Mouse (Mus musculus): ENCODE data around the gene Fkbp11. TPM values are rescaled to one million over a fixed set of nuclear protein-coding genes. Genes with fewer than 3 reads are reported as not detected.
A peak's percentile ranks its signal among the peaks of the same experiment; 100 is the strongest.
"Not testable (repeated sequence)": the region's sequence is repeated elsewhere in the genome, so short reads cannot be mapped to it uniquely, and the experiment has no call there.

Fkbp11 gene
- polyA plus RNA-seq, 1 experiment: not detected

- H3K4me3 ChIP-seq (ENCODE audit: insufficient read depth, low read depth, low read length): no peak overlapping the region
- no peak overlapping the region for H3K27ac ChIP-seq (ENCODE audit: insufficient read depth, low read depth, low read length)
- TF ChIP-seq CTCF (IDR thresholded peaks at IDR 0.05; ENCODE audit: insufficient read depth, low read depth, low read length) (no peak), POLR2A (IDR thresholded peaks at IDR 0.05; ENCODE audit: insufficient read depth, low read depth, low read length) (no peak)
- peaks cover 7% of the 10 kb centered on the region for H3K4me1 ChIP-seq (ENCODE audit: control insufficient read depth, insufficient read depth, low read length)
- WGBS: 64% methylated on average over 5 of the region's 5 CpGs
Measured at GRCm38 (mm10) chr15:98768259-98768658, 40.3 kb upstream of the Fkbp11 start.

- 62% methylated on average over 4 of the region's 4 CpGs for WGBS
- H3K4me1 ChIP-seq (ENCODE audit: control insufficient read depth, insufficient read depth, low read length): peaks cover 6% of the 10 kb centered on the region
- TF ChIP-seq POLR2A (IDR thresholded peaks at IDR 0.05; ENCODE audit: insufficient read depth, low read depth, low read length) (no peak), CTCF (IDR thresholded peaks at IDR 0.05; ENCODE audit: insufficient read depth, low read depth, low read length) (no peak)
- H3K4me3 ChIP-seq (ENCODE audit: insufficient read depth, low read depth, low read length): no peak overlapping the region
- no peak overlapping the region for H3K27ac ChIP-seq (ENCODE audit: insufficient read depth, low read depth, low read length)
Measured at GRCm38 (mm10) chr15:98765929-98766328, 37.9 kb upstream of the Fkbp11 start.

- under 1% methylated on average over 66 of the region's 76 CpGs for WGBS
- TF ChIP-seq POLR2A (IDR thresholded peaks at IDR 0.05; ENCODE audit: insufficient read depth, low read depth, low read length) (peak; percentile 94), CTCF (IDR thresholded peaks at IDR 0.05; ENCODE audit: insufficient read depth, low read depth, low read length) (no peak)
- Histone ChIP-seq H3K27ac (ENCODE audit: insufficient read depth, low read depth, low read length) (peak within 1 kb of the TSS; percentile 95), H3K4me1 (ENCODE audit: control insufficient read depth, insufficient read depth, low read length) (peaks cover 17% of the 10 kb centered on the region), H3K4me3 (ENCODE audit: insufficient read depth, low read depth, low read length) (peak within 1 kb of the TSS; percentile 95)
Measured at GRCm38 (mm10) chr15:98762670-98763529, 34.9 kb upstream of the Fkbp11 start, which contains the start of gene Arf3. Gene Arf3, minus strand, starts transcription at chr15:98763214.

- TF ChIP-seq CTCF (IDR thresholded peaks at IDR 0.05; ENCODE audit: insufficient read depth, low read depth, low read length) (no peak), POLR2A (IDR thresholded peaks at IDR 0.05; ENCODE audit: insufficient read depth, low read depth, low read length) (no peak)
- peak overlapping the region; percentile 95 for H3K4me3 ChIP-seq (ENCODE audit: insufficient read depth, low read depth, low read length)
- peak overlapping the region; percentile 76; the same call in 1 of the 2 replicates for H3K27ac ChIP-seq (ENCODE audit: insufficient read depth, low read depth, low read length)
- 0% methylated on average over 24 of the region's 24 CpGs for WGBS
- H3K4me1 ChIP-seq (ENCODE audit: control insufficient read depth, insufficient read depth, low read length): peaks cover 17% of the 10 kb centered on the region
Measured at GRCm38 (mm10) chr15:98762201-98762621, 34.2 kb upstream of the Fkbp11 start.

- TF ChIP-seq CTCF (IDR thresholded peaks at IDR 0.05; ENCODE audit: insufficient read depth, low read depth, low read length) (no peak), POLR2A (IDR thresholded peaks at IDR 0.05; ENCODE audit: insufficient read depth, low read depth, low read length) (no peak)
- H3K4me3 ChIP-seq (ENCODE audit: insufficient read depth, low read depth, low read length): no peak overlapping the region
- WGBS: 68% methylated on average over 2 of the region's 2 CpGs
- H3K27ac ChIP-seq (ENCODE audit: insufficient read depth, low read depth, low read length): no peak overlapping the region
- peaks cover 26% of the 10 kb centered on the region for H3K4me1 ChIP-seq (ENCODE audit: control insufficient read depth, insufficient read depth, low read length)
Measured at GRCm38 (mm10) chr15:98754125-98754524, 26.1 kb upstream of the Fkbp11 start.

- WGBS: 37% methylated on average over 8 of the region's 8 CpGs
- TF ChIP-seq POLR2A (IDR thresholded peaks at IDR 0.05; ENCODE audit: insufficient read depth, low read depth, low read length): no peak
- Histone ChIP-seq H3K4me1 (ENCODE audit: control insufficient read depth, insufficient read depth, low read length) (peaks cover 22% of the 10 kb centered on the region), H3K27ac (ENCODE audit: insufficient read depth, low read depth, low read length) (no peak overlapping the region), H3K4me3 (ENCODE audit: insufficient read depth, low read depth, low read length) (no peak overlapping the region)
Measured at GRCm38 (mm10) chr15:98753021-98753423, 25.0 kb upstream of the Fkbp11 start.

- H3K4me3 ChIP-seq (ENCODE audit: insufficient read depth, low read depth, low read length): no peak overlapping the region
- no peak for TF ChIP-seq CTCF (IDR thresholded peaks at IDR 0.05; ENCODE audit: insufficient read depth, low read depth, low read length)
- TF ChIP-seq POLR2A (IDR thresholded peaks at IDR 0.05; ENCODE audit: insufficient read depth, low read depth, low read length): no peak
- 94% methylated on average over 2 of the region's 2 CpGs for WGBS
Measured at GRCm38 (mm10) chr15:98749093-98749492, 21.1 kb upstream of the Fkbp11 start.

GRCm38 (mm10) chr15:98747296-98747695 is 19.3 kb upstream of the Fkbp11 start:
- no peak for TF ChIP-seq CTCF (IDR thresholded peaks at IDR 0.05; ENCODE audit: insufficient read depth, low read depth, low read length)
- TF ChIP-seq POLR2A (IDR thresholded peaks at IDR 0.05; ENCODE audit: insufficient read depth, low read depth, low read length): no peak
- no peak overlapping the region for H3K4me3 ChIP-seq (ENCODE audit: insufficient read depth, low read depth, low read length)
- no peak overlapping the region for H3K27ac ChIP-seq (ENCODE audit: insufficient read depth, low read depth, low read length)
- H3K4me1 ChIP-seq (ENCODE audit: control insufficient read depth, insufficient read depth, low read length): peaks cover 28% of the 10 kb centered on the region
- 76% methylated on average over 6 of the region's 6 CpGs for WGBS

More at GRCm38 (mm10) chr15:98749093-98749492, 21.1 kb upstream of the Fkbp11 start:
- Histone ChIP-seq H3K4me1 (ENCODE audit: control insufficient read depth, insufficient read depth, low read length) (peaks cover 20% of the 10 kb centered on the region), H3K27ac (ENCODE audit: insufficient read depth, low read depth, low read length) (no peak overlapping the region)

- WGBS: 49% methylated on average over 10 of the region's 10 CpGs
- no peak for TF ChIP-seq POLR2A (IDR thresholded peaks at IDR 0.05; ENCODE audit: insufficient read depth, low read depth, low read length)
- TF ChIP-seq CTCF (IDR thresholded peaks at IDR 0.05; ENCODE audit: insufficient read depth, low read depth, low read length): no peak
- H3K4me1 ChIP-seq (ENCODE audit: control insufficient read depth, insufficient read depth, low read length): peaks cover 27% of the 10 kb centered on the region
- no peak overlapping the region for H3K27ac ChIP-seq (ENCODE audit: insufficient read depth, low read depth, low read length)
- H3K4me3 ChIP-seq (ENCODE audit: insufficient read depth, low read depth, low read length): no peak overlapping the region
Measured at GRCm38 (mm10) chr15:98746344-98746965, 18.5 kb upstream of the Fkbp11 start.

GRCm38 (mm10) chr15:98743863-98744262 is 15.9 kb upstream of the Fkbp11 start:
- 89% methylated on average over 3 of the region's 3 CpGs for WGBS
- H3K4me3 ChIP-seq (ENCODE audit: insufficient read depth, low read depth, low read length); H3K27ac ChIP-seq (ENCODE audit: insufficient read depth, low read depth, low read length): not testable (repeated sequence)
- H3K4me1 ChIP-seq (ENCODE audit: control insufficient read depth, insufficient read depth, low read length): peaks cover 32% of the 10 kb centered on the region

Measured in olfactory bulb, adult 2 months (tissue).